Mouse (Mus musculus): Measurements from ENCODE around the gene Nrgn. TPM values are rescaled to one million over a fixed set of nuclear protein-coding genes. Genes with fewer than 3 reads are reported as not detected.

Nrgn gene
- polyA plus RNA-seq, 1 experiment from 2014 or later: 4.2 TPM

GRCm38 (mm10) chr9:37536851-37537250, 15.9 kb downstream of the Nrgn start:
- Histone ChIP-seq H3K27me3 (replicated peaks; ENCODE audit: insufficient read depth, low read length) (no peaks in the 10 kb centered on the region), H3K36me3 (ENCODE audit: insufficient read depth, low read length) (peaks cover 20% of the 10 kb centered on the region; the same call in 1 of the 2 replicates), H3K4me2 (replicated peaks; ENCODE audit: low read depth, low read length) (no peak overlapping the region), H3K4me3 (ENCODE audit: low read depth, low read length) (no peak overlapping the region), H3K9me3 (ENCODE audit: low read length) (no peaks in the 10 kb centered on the region), H3K27ac (ENCODE audit: low read length) (no peak overlapping the region), H3K9ac (replicated peaks; ENCODE audit: low read depth) (no peak overlapping the region), H3K4me1 (ENCODE audit: insufficient read depth, low read depth, low read length) (peaks cover 2% of the 10 kb centered on the region; the same call in 1 of the 2 replicates)
- TF ChIP-seq CTCF (IDR thresholded peaks at IDR 0.05): no peak
- TF ChIP-seq EP300 (IDR thresholded peaks at IDR 0.05): no peak
- DNase-seq (ENCODE audit: low spot score) (no peak), ATAC-seq (no peak)
- 69% methylated on average over 4 of the region's 4 CpGs for WGBS

DNA sequence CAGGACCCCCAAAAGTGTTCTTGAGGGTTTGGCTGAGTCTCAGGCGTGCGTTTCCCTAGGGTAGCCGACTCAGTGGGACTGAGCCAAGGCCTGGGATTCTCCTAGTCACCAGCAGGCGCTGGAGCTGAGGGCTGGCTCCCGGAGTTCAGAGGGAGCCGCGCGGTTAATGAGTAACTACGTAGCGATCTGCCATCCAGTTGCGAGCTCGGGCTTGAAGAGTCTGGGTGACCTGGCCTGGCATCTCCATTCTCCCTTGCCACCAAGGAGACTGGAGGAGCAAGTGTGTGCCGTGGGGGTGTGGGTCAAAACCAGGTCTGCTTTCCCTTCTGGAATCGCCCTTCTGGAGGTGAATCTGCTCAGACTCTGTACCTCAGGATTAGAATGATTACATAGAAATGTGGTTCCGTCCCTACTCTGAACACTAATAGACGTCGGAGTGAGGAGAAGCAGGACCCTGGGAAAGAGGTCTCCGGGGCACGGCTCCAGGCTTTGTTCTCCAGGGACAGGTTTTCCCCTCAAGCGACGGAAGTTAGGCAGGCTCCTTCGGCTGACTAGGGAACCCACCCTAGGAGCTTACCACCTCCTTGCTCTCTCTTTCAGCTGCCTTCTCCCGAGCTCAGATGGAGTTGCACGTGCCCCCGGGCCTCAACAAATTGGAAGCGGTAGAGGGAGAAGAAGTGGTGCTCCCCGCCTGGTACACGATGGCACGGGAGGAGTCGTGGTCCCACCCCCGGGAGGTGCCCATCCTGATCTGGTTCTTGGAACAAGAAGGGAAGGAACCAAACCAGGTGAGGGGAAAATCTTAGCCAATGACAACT, 21.6 kb downstream of the Nrgn start:
- ATAC-seq (peak; percentile 58), DNase-seq (ENCODE audit: low spot score) (peak; percentile 93)
- Histone ChIP-seq H3K9ac (replicated peaks; ENCODE audit: low read depth) (peak overlapping the region; percentile 47), H3K4me3 (ENCODE audit: low read depth, low read length) (peak overlapping the region; percentile 51), H3K4me2 (replicated peaks; ENCODE audit: low read depth, low read length) (peak overlapping the region; percentile 70), H3K36me3 (ENCODE audit: insufficient read depth, low read length) (peaks cover 18% of the 10 kb centered on the region; the same call in 1 of the 2 replicates), H3K4me1 (ENCODE audit: insufficient read depth, low read depth, low read length) (peaks cover 10% of the 10 kb centered on the region), H3K9me3 (ENCODE audit: low read length) (no peaks in the 10 kb centered on the region), H3K27me3 (replicated peaks; ENCODE audit: insufficient read depth, low read length) (no peaks in the 10 kb centered on the region), H3K27ac (ENCODE audit: low read length) (peak overlapping the region; percentile 94)
- 5% methylated on average over 31 of the region's 31 CpGs for whole genome bisulfite sequencing
- peak; percentile 73 for TF ChIP-seq CTCF (IDR thresholded peaks at IDR 0.05)
- no peak for TF ChIP-seq EP300 (IDR thresholded peaks at IDR 0.05)

GRCm38 (mm10) chr9:37530031-37530887, 22.4 kb downstream of the Nrgn start:
- peak overlapping the region; percentile 51 for H3K4me3 ChIP-seq (ENCODE audit: low read depth, low read length)
- peak overlapping the region; percentile 94 for H3K27ac ChIP-seq (ENCODE audit: low read length)
- peak overlapping the region; percentile 70 for H3K4me2 ChIP-seq (replicated peaks; ENCODE audit: low read depth, low read length)
- DNase-seq (ENCODE audit: low spot score): peak; percentile 80
- H3K9me3 ChIP-seq (ENCODE audit: low read length): no peaks in the 10 kb centered on the region
- H3K4me1 ChIP-seq (ENCODE audit: insufficient read depth, low read depth, low read length): peaks cover 10% of the 10 kb centered on the region
- peak; percentile 67 for TF ChIP-seq CTCF (IDR thresholded peaks at IDR 0.05)
- peak; percentile 94 for TF ChIP-seq EP300 (IDR thresholded peaks at IDR 0.05)
- H3K9ac ChIP-seq (replicated peaks; ENCODE audit: low read depth): peak overlapping the region; percentile 47
- H3K36me3 ChIP-seq (ENCODE audit: insufficient read depth, low read length): 0 out of 2 replicates have a peak, but pooled peaks cover 10% of the 10 kb centered on the region
- peak; percentile 63 for ATAC-seq
- no peaks in the 10 kb centered on the region for H3K27me3 ChIP-seq (replicated peaks; ENCODE audit: insufficient read depth, low read length)
- 2% methylated on average over 32 of the region's 32 CpGs for WGBS

GRCm38 (mm10) chr9:37528225-37528970, 24.3 kb downstream of the Nrgn start:
- no peaks in the 10 kb centered on the region for H3K27me3 ChIP-seq (replicated peaks; ENCODE audit: insufficient read depth, low read length)
- ATAC-seq (peak; percentile 9; the same call in 1 of the 2 replicates), DNase-seq (ENCODE audit: low spot score) (peak; percentile 79)
- peak overlapping the region; percentile 70 for H3K4me2 ChIP-seq (replicated peaks; ENCODE audit: low read depth, low read length)
- no peaks in the 10 kb centered on the region for H3K36me3 ChIP-seq (ENCODE audit: insufficient read depth, low read length)
- WGBS: 27% methylated on average over 9 of the region's 9 CpGs
- TF ChIP-seq EP300 (IDR thresholded peaks at IDR 0.05): peak; percentile 96
- no peak for TF ChIP-seq CTCF (IDR thresholded peaks at IDR 0.05)
- peaks cover 8% of the 10 kb centered on the region for H3K4me1 ChIP-seq (ENCODE audit: insufficient read depth, low read depth, low read length)
- no peaks in the 10 kb centered on the region for H3K9me3 ChIP-seq (ENCODE audit: low read length)
- H3K27ac ChIP-seq (ENCODE audit: low read length): peak overlapping the region; percentile 94
- H3K4me3 ChIP-seq (ENCODE audit: low read depth, low read length): peak overlapping the region; percentile 51
- H3K9ac ChIP-seq (replicated peaks; ENCODE audit: low read depth): peak overlapping the region; percentile 47

DNA sequence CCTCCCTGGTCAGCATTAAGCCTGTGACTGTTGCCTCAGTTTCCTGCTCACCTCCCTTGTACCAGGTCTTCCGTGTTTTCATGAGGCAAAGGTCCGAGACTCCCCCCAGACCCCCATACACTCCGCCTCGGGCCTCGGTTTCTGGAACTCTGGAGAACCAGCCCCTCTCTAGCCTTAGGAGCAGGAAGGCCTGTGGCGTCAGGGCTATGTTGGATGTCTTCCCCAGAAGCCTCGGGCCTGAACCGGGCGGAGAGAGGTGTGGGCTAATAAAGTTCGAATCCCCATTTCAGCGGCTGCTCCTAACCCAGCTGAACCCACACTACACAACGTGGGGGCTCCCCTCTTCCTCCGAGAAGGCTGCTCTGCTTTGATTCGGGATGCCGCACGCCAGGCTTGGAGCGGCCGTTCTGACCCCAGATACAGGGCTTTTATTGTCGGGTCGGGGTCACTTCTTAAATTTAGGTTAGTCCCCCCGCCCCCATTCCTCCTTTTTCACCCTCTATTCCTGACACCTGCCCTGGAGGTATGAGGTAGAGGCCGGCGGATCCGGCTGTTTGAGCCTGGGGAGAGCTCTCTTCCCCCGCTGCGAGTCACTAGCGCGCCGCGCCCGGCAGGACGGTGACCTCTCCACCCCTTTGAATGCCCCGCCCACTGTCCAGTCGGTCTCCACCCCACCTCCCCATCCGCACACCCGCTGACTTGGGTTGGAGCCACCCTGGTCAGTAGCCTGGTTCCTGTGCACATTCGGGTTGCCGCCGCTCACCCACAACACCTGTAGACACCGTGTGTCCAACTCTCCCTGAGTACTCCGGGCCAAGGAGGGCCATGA, 25.1 kb downstream of the Nrgn start, which contains the start of gene Esam:
Gene Esam, plus strand, starts transcription at position 683 of the 829 bp plus-strand sequence.
- peak within 1 kb of the TSS; percentile 47 for H3K9ac ChIP-seq (replicated peaks; ENCODE audit: low read depth)
- no peaks in the 10 kb centered on the region for H3K9me3 ChIP-seq (ENCODE audit: low read length)
- H3K4me2 ChIP-seq (replicated peaks; ENCODE audit: low read depth, low read length): peak within 1 kb of the TSS; percentile 70
- peaks cover 8% of the 10 kb centered on the region for H3K4me1 ChIP-seq (ENCODE audit: insufficient read depth, low read depth, low read length)
- H3K27me3 ChIP-seq (replicated peaks; ENCODE audit: insufficient read depth, low read length): no peaks in the 10 kb centered on the region
- no peaks in the 10 kb centered on the region for H3K36me3 ChIP-seq (ENCODE audit: insufficient read depth, low read length)
- H3K4me3 ChIP-seq (ENCODE audit: low read depth, low read length): peak within 1 kb of the TSS; percentile 51
- 14% methylated on average over 38 of the region's 41 CpGs for WGBS
- H3K27ac ChIP-seq (ENCODE audit: low read length): peak within 1 kb of the TSS; percentile 94
- TF ChIP-seq EP300 (IDR thresholded peaks at IDR 0.05): no peak
- peak; percentile 31 for TF ChIP-seq CTCF (IDR thresholded peaks at IDR 0.05)
- ATAC-seq (peak; percentile 66), DNase-seq (ENCODE audit: low spot score) (peak; percentile 90)
